Mouse (Mus musculus) fibroblast of lung, adult 2 months (primary cell): Measurements from ENCODE around the gene Gm1673.

Experiments
- DNase-seq: peaks from one replicate; pipeline ENCODE4 v3.0.0-alpha.2; 2011; ENCODE audit warnings: low read depth

The Gm1673 gene

DNA sequence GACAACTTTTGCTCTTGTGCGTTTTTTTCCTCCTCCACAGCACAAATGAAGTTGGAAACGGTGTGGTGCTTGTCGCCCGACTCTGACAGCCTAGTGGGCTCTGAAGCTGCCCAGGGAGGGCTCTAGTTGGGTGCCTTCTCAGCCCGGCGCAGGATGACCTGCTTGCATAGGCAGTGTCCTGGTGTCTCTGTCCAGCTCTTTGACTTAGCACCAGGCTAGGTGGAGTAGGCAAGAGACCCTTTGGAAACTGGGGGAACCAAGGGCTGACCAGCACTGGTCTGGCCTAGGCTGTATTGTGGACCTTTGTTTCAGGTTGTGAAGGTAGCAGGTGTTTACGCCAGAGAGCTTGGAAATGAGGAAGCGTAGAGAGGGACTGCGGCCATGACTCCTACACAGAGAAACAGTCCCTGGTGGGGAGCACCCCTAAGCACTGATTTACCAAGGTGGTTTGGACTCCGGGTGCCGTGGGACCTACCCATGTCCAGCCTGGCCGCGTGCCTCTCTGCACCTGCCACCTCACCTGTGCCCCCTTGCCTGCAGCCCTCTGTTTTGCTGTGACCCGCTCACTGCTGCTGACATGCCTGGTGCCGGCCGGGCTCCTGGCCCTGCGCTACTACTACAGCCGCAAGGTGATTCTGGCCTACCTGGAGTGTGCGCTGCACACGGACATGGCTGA is 14.7 kb downstream of the Gm1673 start:
- no peak for DNase-seq

DNA sequence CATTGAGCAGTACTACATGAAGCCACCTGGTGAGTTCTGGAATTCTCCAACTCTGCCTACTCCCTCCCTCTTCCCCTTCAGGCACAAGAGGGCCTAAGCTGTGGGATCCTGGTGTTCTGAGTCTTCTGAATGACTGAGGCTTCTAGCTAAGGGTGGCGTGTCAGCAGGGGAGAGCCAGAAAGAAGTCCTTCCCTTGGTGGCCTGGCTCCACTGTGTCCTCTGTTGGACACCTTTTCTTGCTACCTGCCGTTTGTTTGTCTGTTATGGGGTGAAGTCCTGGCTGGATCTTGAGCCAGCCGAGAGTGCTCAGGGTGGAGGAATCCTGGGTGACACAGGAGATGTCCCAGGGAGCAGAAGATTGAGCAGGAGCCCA is 15.3 kb downstream of the Gm1673 start:
- no peak for DNase-seq

DNA sequence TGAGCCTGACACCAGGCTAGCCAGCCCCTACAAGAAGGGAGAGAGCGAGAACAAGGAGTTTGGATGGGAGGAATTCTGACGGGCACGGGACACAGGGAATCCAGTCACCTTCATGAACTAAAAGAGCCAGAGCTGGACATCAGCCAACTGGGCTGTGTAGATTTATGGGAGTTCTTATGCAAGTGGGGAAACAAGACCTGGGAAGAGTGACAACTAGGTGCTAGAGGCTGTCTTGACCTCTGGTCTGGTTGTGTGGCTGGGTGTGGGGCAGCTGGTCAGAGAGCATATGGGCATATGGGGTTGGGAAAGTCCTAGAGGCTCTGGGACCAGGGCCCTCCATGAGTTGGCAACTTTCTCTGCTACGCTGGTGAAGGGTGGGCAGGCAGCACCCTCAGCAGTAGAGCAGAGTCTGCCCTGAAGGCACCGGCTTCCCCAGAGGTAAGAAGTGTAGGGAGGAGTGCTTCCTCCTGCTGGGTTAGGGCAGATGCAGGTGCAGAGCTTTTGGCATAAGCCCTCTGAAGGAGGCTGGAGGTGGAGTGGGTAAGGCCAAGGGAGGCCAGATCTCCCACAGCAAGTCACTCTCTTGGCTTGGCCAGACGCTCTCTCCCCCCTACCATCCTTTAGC is 16.3 kb downstream of the Gm1673 start:
- no peak for DNase-seq

GRCm38 (mm10) chr5:34000809-34001208 is 17.6 kb downstream of the Gm1673 start:
- no peak for DNase-seq

DNA sequence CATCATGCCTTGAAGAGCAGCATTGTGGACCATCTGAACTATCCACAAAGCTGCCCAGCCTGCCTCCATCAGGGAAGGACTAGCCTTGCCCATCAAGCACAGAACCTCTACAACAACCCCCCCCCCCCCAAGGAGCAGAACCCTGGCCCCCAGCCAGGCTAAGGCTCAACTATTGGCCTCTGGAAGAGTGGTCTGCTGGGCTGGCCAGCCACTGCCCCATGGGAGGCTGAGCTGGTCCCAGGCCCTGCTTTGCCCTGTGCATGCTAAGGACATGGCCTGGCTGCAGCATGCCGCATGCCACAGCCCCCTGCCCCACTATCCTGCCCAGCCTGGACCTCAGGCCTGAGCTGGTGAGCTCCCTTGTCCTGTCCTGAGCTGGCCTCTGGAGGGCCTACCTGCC is 18.2 kb downstream of the Gm1673 start:
- DNase-seq: no peak

DNA sequence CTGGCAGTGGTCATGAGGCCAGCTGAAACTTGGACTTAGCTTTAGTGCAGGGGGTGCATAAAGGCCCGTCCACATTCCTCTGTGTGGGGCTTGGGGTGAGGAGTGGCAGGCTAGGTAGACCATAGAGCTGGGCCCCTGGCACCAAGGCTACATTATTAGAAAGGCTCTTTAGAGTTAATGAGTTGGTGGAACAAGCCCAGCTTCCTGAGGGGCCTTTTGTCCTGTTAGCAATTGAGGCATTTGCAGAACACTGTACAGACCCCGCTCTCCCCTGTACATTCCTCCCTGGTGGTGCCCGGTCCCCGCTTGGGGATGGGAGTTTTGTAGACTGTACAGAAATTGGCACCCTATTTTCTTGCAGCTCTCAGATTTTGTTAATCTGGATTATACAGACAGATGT is 19.4 kb downstream of the Gm1673 start:
- DNase-seq: no peak

- no peak for DNase-seq
Observed at GRCm38 (mm10) chr5:34004618-34005017, 21.4 kb downstream of the Gm1673 start.

GRCm38 (mm10) chr5:34006832-34007231 is 23.6 kb downstream of the Gm1673 start:
- no peak for DNase-seq

DNA sequence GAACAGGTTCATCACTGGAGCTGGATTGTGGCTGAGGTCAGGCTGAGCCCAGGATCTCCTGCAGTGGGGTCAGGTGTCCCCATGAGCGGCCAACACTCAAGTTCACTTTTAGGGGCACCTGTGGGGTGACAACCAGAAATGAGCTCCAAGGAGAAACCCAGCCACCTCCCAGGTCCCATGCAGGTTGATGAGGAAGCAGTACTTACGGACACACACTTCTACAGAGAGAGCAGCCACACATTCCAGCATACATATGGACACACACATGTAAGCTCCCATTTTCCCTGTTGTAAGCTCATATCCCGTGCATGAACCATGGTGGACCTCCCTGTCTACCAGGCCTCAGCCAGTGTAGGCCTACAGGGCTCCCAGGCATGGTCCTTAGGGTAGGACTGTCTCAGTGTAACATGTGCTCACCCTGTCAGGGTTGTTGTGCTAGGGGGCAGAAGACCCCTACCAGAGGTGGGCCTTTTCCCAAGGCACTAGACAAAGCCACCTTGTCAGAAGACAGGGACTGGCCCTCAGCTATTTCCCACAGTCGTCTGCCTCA is 24.2 kb downstream of the Gm1673 start:
- DNase-seq: no peak

DNA sequence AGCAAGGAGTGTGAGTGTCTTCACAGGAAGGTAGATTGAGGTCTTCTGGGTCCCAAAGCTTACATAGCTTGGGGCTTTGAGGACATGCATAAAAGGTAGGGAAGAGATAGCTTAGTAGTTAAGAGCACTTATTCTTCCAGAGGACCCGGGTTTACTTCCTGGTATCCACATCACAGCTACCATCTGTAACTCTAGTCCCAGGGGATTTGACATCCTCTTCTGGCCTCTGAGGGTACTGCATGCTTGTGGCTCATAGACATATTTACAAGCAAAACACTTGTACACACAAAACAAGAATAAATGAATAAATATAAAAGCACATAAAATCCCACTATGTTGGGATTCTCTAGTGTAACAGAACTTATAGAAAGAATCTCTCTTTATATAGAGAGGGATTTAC is 31.4 kb downstream of the Gm1673 start:
- DNase-seq: no peak

DNA sequence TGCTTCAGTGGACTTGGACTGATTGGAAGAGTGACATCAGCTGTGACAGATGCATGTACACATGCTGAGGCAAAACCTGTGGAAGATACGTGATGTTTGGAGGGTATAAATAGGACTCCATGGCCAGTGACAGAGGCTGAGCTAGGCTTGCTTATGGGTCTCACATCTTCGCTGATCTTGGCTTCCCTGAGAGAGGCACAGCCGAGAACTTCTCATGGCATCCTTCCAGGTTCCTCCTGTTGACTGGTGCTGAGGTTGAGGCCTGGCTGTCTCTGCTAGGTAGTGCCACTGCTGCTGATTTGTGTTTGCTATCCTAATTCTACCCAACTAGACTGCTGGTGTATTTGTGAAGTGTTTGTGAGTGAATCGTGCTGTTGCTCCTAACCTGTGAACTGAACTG is 35.7 kb downstream of the Gm1673 start:
- DNase-seq: no peak

- DNase-seq: no peak
Observed at GRCm38 (mm10) chr5:34030101-34030500, 46.9 kb downstream of the Gm1673 start.

- no peak for DNase-seq
Observed at GRCm38 (mm10) chr5:34031022-34031421, 47.8 kb downstream of the Gm1673 start.

GRCm38 (mm10) chr5:34032520-34032919 is 49.3 kb downstream of the Gm1673 start:
- no peak for DNase-seq
